Mouse (Mus musculus) kidney, embryonic 15.5 days (tissue): ENCODE data around the gene Mob3c. TPM values are rescaled to one million over a fixed set of nuclear protein-coding genes. Genes with fewer than 3 reads are reported as not detected.

Experiments used
- ATAC-seq: fragments of 200-750 bp; cut with Nextera tagmentation; replicated peaks from 2 replicates; pipeline ENCODE4 v1.8.0; 2017; ENCODE audit warnings: moderate TSS enrichment; ENCODE audit not compliant: low FRiP score
- H3K27ac ChIP-seq: fragments of 300-500 bp; sonication (generic); 2 replicates; pipeline ENCODE4 v1.5.1; 2015; ENCODE audit warnings: mild to moderate bottlenecking, inconsistent platforms
- H3K27me3 ChIP-seq: fragments of 300-500 bp; sonication (generic); 2 replicates; pipeline ENCODE4 v1.6.1; 2015; ENCODE audit warnings: inconsistent platforms
- H3K36me3 ChIP-seq: fragments of 300-500 bp; sonication (generic); 2 replicates; pipeline ENCODE4 v1.6.1; 2015; ENCODE audit warnings: inconsistent platforms
- H3K4me1 ChIP-seq: fragments of 300-500 bp; sonication (generic); 2 replicates; pipeline ENCODE4 v1.6.1; 2015; ENCODE audit warnings: inconsistent platforms
- H3K4me2 ChIP-seq: fragments of 300-500 bp; sonication (generic); 2 replicates; pipeline ENCODE4 v1.6.1; 2015; ENCODE audit warnings: moderate library complexity, mild to moderate bottlenecking, inconsistent platforms
- H3K4me3 ChIP-seq: fragments of 300-500 bp; sonication (generic); replicated peaks from 2 replicates; pipeline ENCODE4 v1.5.1; 2015; ENCODE audit warnings: mild to moderate bottlenecking, inconsistent platforms
- H3K9ac ChIP-seq: fragments of 300-500 bp; sonication (generic); 2 replicates; pipeline ENCODE4 v1.6.1; 2015; ENCODE audit warnings: mild to moderate bottlenecking, inconsistent platforms
- H3K9me3 ChIP-seq: fragments of 300-500 bp; sonication (generic); replicated peaks from 2 replicates; pipeline ENCODE4 v1.6.1; 2016; ENCODE audit warnings: inconsistent platforms
- WGBS: fragments of 180-500 bp; shearing (Covaris S2); methylation state at CpG from one replicate; pipeline ENCODE4 v1.1.7; 2015; ENCODE audit warnings: mixed read lengths; 5-methylcytosine and 5-hydroxymethylcytosine counted together
- polyA plus RNA-seq: library from polyadenylated mRNA; unstranded; fragments of >200 nt; fragmentation: Nextera tagmentation; extraction: Ambion mirVana; gene quantifications from 2 replicates; pipeline ENCODE4 v1.2.1, GENCODE M21; 2015

The Mob3c gene
- polyA plus RNA-seq, 1 experiment from 2014 or later, result 14.6 TPM

GRCm38 (mm10) chr4:115838196-115838595, 10.3 kb downstream of the Mob3c start:
- 73% methylated on average over 4 of the region's 4 CpGs for WGBS
- H3K36me3 ChIP-seq, result peaks cover 26% of the 10 kb centered on the region
- H3K4me3 ChIP-seq, result peak overlapping the region; percentile 61; the same call in 1 of the 2 replicates
- no peaks in the 10 kb centered on the region for H3K9me3 ChIP-seq
- no peak for ATAC-seq
- peaks cover 8% of the 10 kb centered on the region for H3K4me1 ChIP-seq
- H3K9ac ChIP-seq, result no peak overlapping the region
- peak overlapping the region; percentile 61 for H3K4me2 ChIP-seq
- no peaks in the 10 kb centered on the region for H3K27me3 ChIP-seq
- H3K27ac ChIP-seq, result no peak overlapping the region

- Histone ChIP-seq H3K27me3 (no peaks in the 10 kb centered on the region), H3K9me3 (no peaks in the 10 kb centered on the region), H3K4me2 (peak within 1 kb of the TSS; percentile 61), H3K9ac (peak within 1 kb of the TSS; percentile 50), H3K36me3 (peaks cover 19% of the 10 kb centered on the region), H3K27ac (0 out of 2 replicates have a peak within 1 kb of the TSS, but pooled peaks have one; percentile 4), H3K4me3 (peak within 1 kb of the TSS; percentile 61), H3K4me1 (peaks cover 8% of the 10 kb centered on the region)
- peak; percentile 97 for ATAC-seq
- WGBS, result 1% methylated on average over 51 of the region's 51 CpGs
Observed at GRCm38 (mm10) chr4:115838696-115839641, 11.1 kb downstream of the Mob3c start, which contains the start of gene Mknk1. Mknk1 (plus strand) TSS chr4:115839198.

GRCm38 (mm10) chr4:115839956-115840355, 12.1 kb downstream of the Mob3c start:
- no peaks in the 10 kb centered on the region for H3K27me3 ChIP-seq
- 0 out of 2 replicates have a peak overlapping the region, but pooled peaks have one; percentile 50 for H3K9ac ChIP-seq
- peaks cover 8% of the 10 kb centered on the region for H3K4me1 ChIP-seq
- H3K9me3 ChIP-seq, result no peaks in the 10 kb centered on the region
- H3K4me3 ChIP-seq, result peak overlapping the region; percentile 61
- H3K4me2 ChIP-seq, result peak overlapping the region; percentile 61
- no peak for ATAC-seq
- H3K36me3 ChIP-seq, result peaks cover 9% of the 10 kb centered on the region
- H3K27ac ChIP-seq, result no peak overlapping the region
- WGBS, result 48% methylated on average over 4 of the region's 4 CpGs

GRCm38 (mm10) chr4:115840842-115841241, 12.9 kb downstream of the Mob3c start:
- 92% methylated on average over 4 of the region's 4 CpGs for WGBS
- ATAC-seq, result no peak
- no peak overlapping the region for H3K9ac ChIP-seq
- no peaks in the 10 kb centered on the region for H3K27me3 ChIP-seq
- peaks cover 8% of the 10 kb centered on the region for H3K4me1 ChIP-seq
- H3K36me3 ChIP-seq, result peaks cover under 1% of the 10 kb centered on the region; the same call in 1 of the 2 replicates
- H3K9me3 ChIP-seq, result no peaks in the 10 kb centered on the region
- H3K4me3 ChIP-seq, result no peak overlapping the region
- H3K4me2 ChIP-seq, result no peak overlapping the region
- H3K27ac ChIP-seq, result no peak overlapping the region

- Histone ChIP-seq H3K4me3 (no peak overlapping the region), H3K27me3 (no peaks in the 10 kb centered on the region), H3K9me3 (no peaks in the 10 kb centered on the region), H3K9ac (no peak overlapping the region), H3K36me3 (peaks cover 32% of the 10 kb centered on the region), H3K4me1 (no peaks in the 10 kb centered on the region), H3K4me2 (no peak overlapping the region), H3K27ac (no peak overlapping the region)
- ATAC-seq, result no peak
- 55% methylated on average over 2 of the region's 2 CpGs for WGBS
Observed at GRCm38 (mm10) chr4:115846656-115847055, 18.8 kb downstream of the Mob3c start.

- peaks cover 34% of the 10 kb centered on the region for H3K36me3 ChIP-seq
Observed at GRCm38 (mm10) chr4:115847377-115847776, 19.5 kb downstream of the Mob3c start.

GRCm38 (mm10) chr4:115848083-115848482, 20.2 kb downstream of the Mob3c start:
- H3K9me3 ChIP-seq, result no peaks in the 10 kb centered on the region
- H3K9ac ChIP-seq, result no peak overlapping the region
- no peak overlapping the region for H3K27ac ChIP-seq
- no peaks in the 10 kb centered on the region for H3K4me1 ChIP-seq
- peaks cover 34% of the 10 kb centered on the region for H3K36me3 ChIP-seq
- H3K4me2 ChIP-seq, result no peak overlapping the region
- 100% methylated on average over 1 of the region's 1 CpGs for WGBS
- H3K4me3 ChIP-seq, result no peak overlapping the region
- no peaks in the 10 kb centered on the region for H3K27me3 ChIP-seq
- ATAC-seq, result no peak

More at GRCm38 (mm10) chr4:115847377-115847776, 19.5 kb downstream of the Mob3c start:
- no peak overlapping the region for H3K4me3 ChIP-seq
- H3K9ac ChIP-seq, result no peak overlapping the region
- H3K4me2 ChIP-seq, result no peak overlapping the region
- no peaks in the 10 kb centered on the region for H3K9me3 ChIP-seq
- WGBS, result 57% methylated on average over 5 of the region's 5 CpGs
- no peaks in the 10 kb centered on the region for H3K4me1 ChIP-seq
- no peaks in the 10 kb centered on the region for H3K27me3 ChIP-seq
- ATAC-seq, result no peak
- H3K27ac ChIP-seq, result no peak overlapping the region

GRCm38 (mm10) chr4:115848990-115849677, 21.2 kb downstream of the Mob3c start:
- Histone ChIP-seq H3K9ac (no peak overlapping the region), H3K4me1 (no peaks in the 10 kb centered on the region), H3K27ac (no peak overlapping the region), H3K9me3 (no peaks in the 10 kb centered on the region), H3K4me2 (no peak overlapping the region), H3K27me3 (no peaks in the 10 kb centered on the region), H3K4me3 (no peak overlapping the region), H3K36me3 (peaks cover 34% of the 10 kb centered on the region)
- 60% methylated on average over 8 of the region's 8 CpGs for WGBS
- peak; percentile 80; the same call in 1 of the 2 replicates for ATAC-seq

GRCm38 (mm10) chr4:115850111-115850510, 22.2 kb downstream of the Mob3c start:
- WGBS, result 75% methylated on average over 2 of the region's 2 CpGs
- no peak for ATAC-seq
- no peak overlapping the region for H3K9ac ChIP-seq

GRCm38 (mm10) chr4:115850631-115851030, 22.7 kb downstream of the Mob3c start:
- Histone ChIP-seq H3K9ac (no peak overlapping the region), H3K4me1 (0 out of 2 replicates have a peak, but pooled peaks cover 3% of the 10 kb centered on the region), H3K4me2 (no peak overlapping the region), H3K9me3 (no peaks in the 10 kb centered on the region), H3K4me3 (no peak overlapping the region), H3K27me3 (no peaks in the 10 kb centered on the region), H3K36me3 (peaks cover 34% of the 10 kb centered on the region), H3K27ac (no peak overlapping the region)
- no peak for ATAC-seq
- 26% methylated on average over 2 of the region's 2 CpGs for WGBS

More at GRCm38 (mm10) chr4:115850111-115850510, 22.2 kb downstream of the Mob3c start:
- Histone ChIP-seq H3K4me2 (no peak overlapping the region), H3K27ac (no peak overlapping the region), H3K36me3 (peaks cover 34% of the 10 kb centered on the region), H3K9me3 (no peaks in the 10 kb centered on the region), H3K4me1 (0 out of 2 replicates have a peak, but pooled peaks cover 3% of the 10 kb centered on the region), H3K27me3 (no peaks in the 10 kb centered on the region), H3K4me3 (no peak overlapping the region)

- Histone ChIP-seq H3K4me3 (no peak overlapping the region), H3K27me3 (no peaks in the 10 kb centered on the region), H3K9me3 (no peaks in the 10 kb centered on the region), H3K36me3 (peaks cover 34% of the 10 kb centered on the region), H3K27ac (no peak overlapping the region), H3K4me1 (0 out of 2 replicates have a peak, but pooled peaks cover 3% of the 10 kb centered on the region), H3K4me2 (no peak overlapping the region), H3K9ac (no peak overlapping the region)
- WGBS, result 88% methylated on average over 6 of the region's 6 CpGs
- no peak for ATAC-seq
Observed at GRCm38 (mm10) chr4:115851569-115851968, 23.7 kb downstream of the Mob3c start.

GRCm38 (mm10) chr4:115855100-115855499, 27.2 kb downstream of the Mob3c start:
- H3K27me3 ChIP-seq, result no peaks in the 10 kb centered on the region
- no peak overlapping the region for H3K27ac ChIP-seq
- H3K9me3 ChIP-seq, result no peaks in the 10 kb centered on the region
- 45% methylated on average over 6 of the region's 6 CpGs for WGBS
- H3K9ac ChIP-seq, result no peak overlapping the region
- H3K4me3 ChIP-seq, result no peak overlapping the region
- no peak for ATAC-seq
- H3K4me2 ChIP-seq, result no peak overlapping the region
- H3K36me3 ChIP-seq, result peaks cover 44% of the 10 kb centered on the region
- H3K4me1 ChIP-seq, result 0 out of 2 replicates have a peak, but pooled peaks cover 3% of the 10 kb centered on the region
